Mouse (Mus musculus) limb, embryonic 15.5 days (tissue): Measurements from ENCODE around the gene Gatb. TPM values are rescaled to one million over a fixed set of nuclear protein-coding genes. Genes with fewer than 3 reads are reported as not detected.

Experiments used
- ATAC-seq: fragments of 200-750 bp; cut with Nextera tagmentation; 2 replicates; pipeline ENCODE4 v1.8.0; 2017; ENCODE audit warnings: low read depth, moderate TSS enrichment; ENCODE audit not compliant: insufficient number of reproducible peaks, low FRiP score, low TSS enrichment
- H3K27ac ChIP-seq: fragments of 300-500 bp; sonication (generic); 2 replicates; pipeline ENCODE4 v1.5.1; 2015; ENCODE audit warnings: moderate library complexity, mild to moderate bottlenecking, inconsistent platforms
- H3K27me3 ChIP-seq: fragments of 300-500 bp; sonication (generic); 2 replicates; pipeline ENCODE4 v1.6.1; 2015; ENCODE audit warnings: inconsistent platforms
- H3K36me3 ChIP-seq: fragments of 300-500 bp; sonication (generic); 2 replicates; pipeline ENCODE4 v1.6.1; 2015; ENCODE audit warnings: inconsistent platforms
- H3K4me1 ChIP-seq: fragments of 300-500 bp; sonication (generic); 2 replicates; pipeline ENCODE4 v1.6.1; 2015; ENCODE audit warnings: inconsistent platforms
- H3K4me2 ChIP-seq: fragments of 300-500 bp; sonication (generic); 2 replicates; pipeline ENCODE4 v1.6.1; 2015; ENCODE audit warnings: mild to moderate bottlenecking, inconsistent platforms
- H3K4me3 ChIP-seq: fragments of 300-500 bp; sonication (generic); 2 replicates; pipeline ENCODE4 v1.5.1; 2015; ENCODE audit warnings: mild to moderate bottlenecking, inconsistent platforms
- H3K9ac ChIP-seq: fragments of 300-500 bp; sonication (generic); 2 replicates; pipeline ENCODE4 v1.6.1; 2015; ENCODE audit warnings: inconsistent platforms
- H3K9me3 ChIP-seq: fragments of 300-500 bp; sonication (generic); 2 replicates; pipeline ENCODE4 v1.6.1; 2016; ENCODE audit warnings: inconsistent platforms
- WGBS: fragments of 180-500 bp; shearing (Covaris S2); methylation state at CpG from one replicate; pipeline ENCODE4 v1.1.7; 2015; 5-methylcytosine and 5-hydroxymethylcytosine counted together
- polyA plus RNA-seq: library from polyadenylated mRNA; unstranded; fragments of >200 nt; fragmentation: Nextera tagmentation; extraction: Ambion mirVana; gene quantifications from 2 replicates; pipeline ENCODE4 v1.2.1, GENCODE M21; 2015

Gatb gene
- polyA plus RNA-seq, 1 experiment from 2014 or later, result 18.0 TPM

DNA sequence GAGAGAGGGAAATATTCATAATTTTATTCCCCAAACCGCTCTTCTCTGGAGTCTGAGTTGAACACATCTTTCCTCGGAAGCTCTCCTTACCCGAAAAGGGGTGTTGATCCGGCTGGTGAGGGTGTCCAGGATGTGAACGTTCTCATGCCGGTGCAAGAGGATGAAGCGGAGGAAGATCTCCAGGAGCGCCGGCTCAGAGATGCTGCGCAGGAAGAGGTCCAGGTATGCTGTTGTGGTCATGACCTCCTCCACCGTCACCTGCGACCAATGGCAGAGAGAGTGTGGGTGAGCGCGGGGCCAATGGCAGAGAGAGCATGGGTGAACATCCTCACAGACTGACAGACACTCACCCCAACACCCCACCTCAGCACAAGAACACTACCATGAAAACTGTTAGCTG lies 114.4 kb downstream of the Gatb start:
- Histone ChIP-seq H3K4me3 (no peak overlapping the region), H3K4me2 (no peak overlapping the region), H3K9ac (no peak overlapping the region), H3K4me1 (no peaks in the 10 kb centered on the region), H3K27ac (no peak overlapping the region), H3K27me3 (peaks cover 4% of the 10 kb centered on the region; the same call in 1 of the 2 replicates), H3K9me3 (no peaks in the 10 kb centered on the region), H3K36me3 (no peaks in the 10 kb centered on the region)
- no peak for ATAC-seq
- WGBS, result 87% methylated on average over 14 of the region's 14 CpGs

DNA sequence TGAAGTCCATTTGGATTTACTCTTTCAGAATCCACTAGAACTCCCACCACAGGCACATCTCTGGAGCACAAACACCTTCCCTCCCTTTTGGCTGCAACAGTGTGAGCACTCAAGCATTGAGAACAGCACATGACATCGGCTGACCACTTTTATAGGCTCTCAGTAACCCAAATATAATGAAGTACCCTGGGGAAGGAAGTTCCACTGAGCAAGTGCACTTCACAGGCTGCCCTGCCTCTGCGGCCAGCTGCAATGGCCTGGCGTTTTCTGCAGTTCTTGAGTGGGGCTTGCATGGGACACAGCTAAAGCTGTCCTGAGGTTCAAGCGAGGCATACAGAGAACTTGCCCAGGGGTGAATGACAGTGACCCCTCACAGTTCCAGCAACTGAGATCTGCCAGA lies 117.2 kb downstream of the Gatb start:
- Histone ChIP-seq H3K4me2 (no peak overlapping the region), H3K36me3 (no peaks in the 10 kb centered on the region), H3K4me3 (no peak overlapping the region), H3K4me1 (no peaks in the 10 kb centered on the region), H3K27ac (no peak overlapping the region), H3K9ac (no peak overlapping the region), H3K9me3 (no peaks in the 10 kb centered on the region), H3K27me3 (peaks cover 4% of the 10 kb centered on the region; the same call in 1 of the 2 replicates)
- ATAC-seq, result no peak
- WGBS, result 52% methylated on average over 4 of the region's 4 CpGs

DNA sequence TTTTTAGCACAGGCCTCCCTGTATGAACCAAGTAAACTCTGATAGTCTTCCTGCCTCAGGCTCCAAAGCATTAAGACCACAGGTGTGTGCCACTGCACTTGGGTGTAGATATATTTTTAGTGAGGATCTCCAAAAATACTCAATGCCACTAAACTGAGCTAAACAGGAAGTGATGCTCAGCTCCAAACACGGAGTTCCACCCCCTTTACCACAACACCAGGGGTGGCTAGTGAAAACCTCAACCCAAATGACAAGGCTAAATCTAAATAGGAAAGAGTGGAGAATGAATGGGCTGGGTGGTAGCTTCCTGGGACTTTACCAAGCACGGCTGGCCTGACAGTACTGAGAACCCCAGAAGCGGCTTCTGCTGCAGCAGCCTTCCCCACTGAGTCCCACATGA lies 119.1 kb downstream of the Gatb start:
- H3K27me3 ChIP-seq, result peaks cover 6% of the 10 kb centered on the region; the same call in 1 of the 2 replicates
- H3K9ac ChIP-seq, result no peak overlapping the region
- no peaks in the 10 kb centered on the region for H3K4me1 ChIP-seq
- no peak overlapping the region for H3K4me3 ChIP-seq
- WGBS, result 48% methylated on average over 3 of the region's 3 CpGs
- H3K9me3 ChIP-seq, result no peaks in the 10 kb centered on the region
- ATAC-seq, result no peak
- no peak overlapping the region for H3K4me2 ChIP-seq
- H3K36me3 ChIP-seq, result no peaks in the 10 kb centered on the region
- no peak overlapping the region for H3K27ac ChIP-seq

DNA sequence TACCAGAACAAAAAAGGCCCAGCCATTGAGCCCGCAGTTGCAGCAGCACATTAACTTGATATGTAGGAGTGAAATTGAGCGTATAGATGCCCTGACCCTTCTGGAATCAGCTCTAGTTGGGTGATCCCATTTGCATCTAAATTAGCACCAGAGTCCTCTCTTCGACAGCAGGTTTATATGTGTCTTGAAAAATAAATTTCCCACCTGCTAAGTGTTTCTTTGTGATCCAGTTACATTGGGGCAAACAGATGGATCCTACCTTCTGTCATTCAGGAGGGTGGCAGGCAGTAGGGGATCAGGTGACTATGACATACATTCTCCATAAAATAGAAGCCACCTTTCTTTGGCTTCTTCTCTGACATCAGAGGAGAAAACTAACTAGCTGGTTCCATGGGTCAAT lies 121.1 kb downstream of the Gatb start:
- H3K9me3 ChIP-seq, result no peaks in the 10 kb centered on the region
- no peak overlapping the region for H3K4me3 ChIP-seq
- no peak for ATAC-seq
- no peaks in the 10 kb centered on the region for H3K36me3 ChIP-seq
- WGBS, result 84% methylated on average over 3 of the region's 3 CpGs
- H3K9ac ChIP-seq, result no peak overlapping the region
- H3K27ac ChIP-seq, result no peak overlapping the region
- H3K4me1 ChIP-seq, result no peaks in the 10 kb centered on the region
- no peak overlapping the region for H3K4me2 ChIP-seq
- H3K27me3 ChIP-seq, result 0 out of 2 replicates have a peak, but pooled peaks cover 6% of the 10 kb centered on the region

DNA sequence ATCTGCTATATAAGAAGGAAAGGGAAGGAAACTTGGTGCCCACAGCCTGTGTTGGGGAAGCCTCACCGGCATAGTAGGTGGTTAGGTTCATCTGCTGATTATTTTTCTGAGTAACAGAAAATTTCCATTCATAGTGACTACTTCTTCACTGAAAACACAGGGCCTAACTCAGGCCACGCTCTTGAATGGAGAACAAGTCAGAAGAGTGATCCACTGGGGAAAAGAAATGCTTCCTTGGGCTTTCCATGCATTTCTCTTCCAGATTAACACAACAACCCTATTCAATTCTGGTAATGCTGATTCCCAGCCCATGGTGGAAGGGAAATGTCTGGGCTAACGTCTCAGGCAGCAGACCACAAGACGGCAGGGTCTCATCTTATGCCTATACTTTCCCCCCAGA lies 124.6 kb downstream of the Gatb start:
- Histone ChIP-seq H3K4me2 (no peak overlapping the region), H3K27me3 (0 out of 2 replicates have a peak, but pooled peaks cover 6% of the 10 kb centered on the region), H3K4me3 (no peak overlapping the region), H3K4me1 (no peaks in the 10 kb centered on the region), H3K27ac (no peak overlapping the region), H3K9me3 (no peaks in the 10 kb centered on the region), H3K9ac (no peak overlapping the region), H3K36me3 (no peaks in the 10 kb centered on the region)
- 84% methylated on average over 4 of the region's 4 CpGs for WGBS
- ATAC-seq, result no peak

DNA sequence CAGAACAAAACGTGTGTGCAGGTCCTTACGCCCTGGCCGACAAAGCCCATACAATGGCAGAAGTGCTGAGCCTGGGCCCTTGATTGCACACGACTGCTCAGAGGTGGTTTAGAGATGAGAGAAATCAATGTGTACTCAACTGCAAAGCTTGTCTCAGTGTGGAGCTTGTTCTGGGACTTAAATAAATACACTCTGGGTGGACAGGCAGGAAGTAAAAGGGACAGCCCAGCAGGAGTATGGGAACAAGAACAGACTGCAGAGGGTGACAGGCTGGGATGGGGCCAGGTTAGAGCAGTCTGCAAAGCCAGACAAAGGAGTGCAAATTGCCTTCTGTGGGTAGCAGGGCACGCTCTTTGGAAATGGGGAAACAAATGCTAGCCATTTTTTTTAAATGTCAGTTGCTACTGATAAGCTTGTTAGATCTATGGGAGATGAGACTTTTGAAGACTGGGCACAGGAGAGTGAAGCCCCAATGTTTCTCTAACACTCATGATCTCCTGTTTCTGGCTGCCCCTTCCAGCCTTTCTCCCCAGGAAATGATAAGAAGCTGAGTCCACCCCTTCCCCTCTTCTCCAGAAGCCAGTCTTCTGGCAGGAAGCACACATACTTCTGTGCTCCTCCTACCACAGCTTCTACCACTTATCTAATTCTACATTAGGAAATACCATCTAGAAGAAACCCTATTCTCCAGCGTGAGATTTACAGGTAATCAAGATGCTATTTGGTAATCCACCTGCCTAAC lies 129.4 kb downstream of the Gatb start:
- H3K4me3 ChIP-seq, result no peak overlapping the region
- H3K4me2 ChIP-seq, result no peak overlapping the region
- H3K27ac ChIP-seq, result no peak overlapping the region
- no peaks in the 10 kb centered on the region for H3K27me3 ChIP-seq
- H3K36me3 ChIP-seq, result no peaks in the 10 kb centered on the region
- no peaks in the 10 kb centered on the region for H3K4me1 ChIP-seq
- 70% methylated on average over 6 of the region's 6 CpGs for WGBS
- H3K9ac ChIP-seq, result no peak overlapping the region
- no peaks in the 10 kb centered on the region for H3K9me3 ChIP-seq
- ATAC-seq, result no peak

Other genes starting within 250 kb of the Gatb start
- gene Fam160a1, start 243.2 kb downstream of the Gatb start, polyA plus RNA-seq, result 9.5 and 10.9 TPM in 2 replicates